Mouse (Mus musculus): ENCODE results near the gene Mgarp. TPM values are rescaled to one million over a fixed set of nuclear protein-coding genes. Genes with fewer than 3 reads are reported as not detected.
A peak's percentile ranks its signal among the peaks of the same experiment; 100 is the strongest.
"Not testable (repeated sequence)": the region's sequence is repeated elsewhere in the genome, so short reads cannot be mapped to it uniquely, and the experiment has no call there.

Gene Mgarp
- polyA plus RNA-seq, 1 experiment from 2014 or later: 2.5 TPM

DNA sequence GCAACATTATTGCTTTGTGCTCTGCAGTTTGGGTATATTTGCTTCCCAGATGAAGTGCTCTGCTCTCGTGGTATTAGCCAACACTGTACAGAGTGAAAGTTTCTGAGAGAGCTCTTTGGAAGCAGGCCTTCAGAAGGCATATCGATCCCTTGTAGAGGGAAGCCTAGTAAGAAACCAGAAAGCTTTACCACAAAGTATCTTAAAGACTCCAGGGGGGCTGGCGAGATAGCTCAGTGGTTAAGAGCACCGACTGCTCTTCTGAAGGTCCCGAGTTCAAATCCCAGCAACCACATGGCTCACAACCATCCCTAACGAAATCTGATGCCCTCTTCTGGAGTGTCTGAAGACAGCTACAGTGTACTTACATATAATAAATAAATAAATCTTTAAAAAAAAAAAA lies 52.4 kb downstream of the Mgarp start:
- H3K9me3 ChIP-seq; ATAC-seq (ENCODE audit: borderline replicate concordance, extremely low read depth, low FRiP score, low TSS enrichment); H3K9ac ChIP-seq; H3K27me3 ChIP-seq; H3K36me3 ChIP-seq; H3K4me3 ChIP-seq; H3K4me2 ChIP-seq; H3K4me1 ChIP-seq; H3K27ac ChIP-seq: not testable (repeated sequence)
- WGBS: 84% methylated on average over 6 of the region's 6 CpGs

DNA sequence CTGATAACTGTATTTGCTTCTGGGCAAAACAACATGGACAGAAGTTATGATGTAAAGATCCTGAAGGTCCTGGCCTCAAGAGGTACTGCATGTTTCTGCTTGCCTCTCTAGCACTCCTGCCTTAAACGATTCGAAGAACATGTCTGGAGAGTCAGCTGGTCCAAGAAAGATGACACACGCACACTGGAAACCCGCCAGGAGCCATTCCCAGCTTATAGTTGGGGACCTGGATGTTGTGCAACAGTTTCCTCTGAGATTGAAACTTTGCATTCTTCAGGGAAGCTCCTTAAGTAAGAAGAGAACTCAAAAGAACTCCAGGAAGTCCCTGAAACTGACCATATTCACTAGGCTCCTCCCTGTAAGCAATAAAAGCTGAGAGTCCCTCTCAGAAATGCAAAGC lies 53.3 kb downstream of the Mgarp start:
- WGBS: 69% methylated on average over 4 of the region's 4 CpGs
- H3K27me3 ChIP-seq: no peaks in the 10 kb centered on the region
- no peak overlapping the region for H3K4me3 ChIP-seq
- H3K36me3 ChIP-seq: no peaks in the 10 kb centered on the region
- no peak overlapping the region for H3K9ac ChIP-seq
- no peak overlapping the region for H3K27ac ChIP-seq
- H3K4me1 ChIP-seq: peaks cover 6% of the 10 kb centered on the region; the same call in 1 of the 2 replicates
- H3K4me2 ChIP-seq: no peak overlapping the region
- H3K9me3 ChIP-seq: no peaks in the 10 kb centered on the region
- no peak for ATAC-seq (ENCODE audit: borderline replicate concordance, extremely low read depth, low FRiP score, low TSS enrichment)

DNA sequence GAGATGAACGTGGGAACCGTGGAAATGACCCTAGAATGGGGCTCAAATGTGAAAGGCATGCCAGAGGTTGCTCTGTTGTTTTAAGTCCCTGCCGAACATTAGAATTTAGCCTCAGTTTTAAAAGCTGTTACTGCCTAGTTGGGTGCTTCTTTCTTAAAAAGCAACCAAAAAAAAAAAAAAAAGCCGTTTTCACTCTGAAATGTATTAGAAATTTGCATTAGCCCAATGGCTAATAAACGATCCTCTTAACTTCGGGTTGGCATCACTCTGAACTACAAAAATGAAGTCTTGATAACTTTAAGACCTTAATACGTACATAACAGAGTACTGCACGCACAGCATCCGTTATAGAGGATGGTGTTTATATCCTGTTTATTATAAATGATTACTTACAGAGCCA lies 54.4 kb downstream of the Mgarp start:
- Histone ChIP-seq H3K36me3 (no peaks in the 10 kb centered on the region), H3K4me1 (peaks cover 6% of the 10 kb centered on the region; the same call in 1 of the 2 replicates), H3K27me3 (no peaks in the 10 kb centered on the region), H3K9me3 (no peaks in the 10 kb centered on the region), H3K4me2 (peak overlapping the region; percentile 95), H3K9ac (peak overlapping the region; percentile 93), H3K4me3 (peak overlapping the region; percentile 97), H3K27ac (peak overlapping the region; percentile 99)
- WGBS: 4% methylated on average over 9 of the region's 9 CpGs
- ATAC-seq (ENCODE audit: borderline replicate concordance, extremely low read depth, low FRiP score, low TSS enrichment): no peak

DNA sequence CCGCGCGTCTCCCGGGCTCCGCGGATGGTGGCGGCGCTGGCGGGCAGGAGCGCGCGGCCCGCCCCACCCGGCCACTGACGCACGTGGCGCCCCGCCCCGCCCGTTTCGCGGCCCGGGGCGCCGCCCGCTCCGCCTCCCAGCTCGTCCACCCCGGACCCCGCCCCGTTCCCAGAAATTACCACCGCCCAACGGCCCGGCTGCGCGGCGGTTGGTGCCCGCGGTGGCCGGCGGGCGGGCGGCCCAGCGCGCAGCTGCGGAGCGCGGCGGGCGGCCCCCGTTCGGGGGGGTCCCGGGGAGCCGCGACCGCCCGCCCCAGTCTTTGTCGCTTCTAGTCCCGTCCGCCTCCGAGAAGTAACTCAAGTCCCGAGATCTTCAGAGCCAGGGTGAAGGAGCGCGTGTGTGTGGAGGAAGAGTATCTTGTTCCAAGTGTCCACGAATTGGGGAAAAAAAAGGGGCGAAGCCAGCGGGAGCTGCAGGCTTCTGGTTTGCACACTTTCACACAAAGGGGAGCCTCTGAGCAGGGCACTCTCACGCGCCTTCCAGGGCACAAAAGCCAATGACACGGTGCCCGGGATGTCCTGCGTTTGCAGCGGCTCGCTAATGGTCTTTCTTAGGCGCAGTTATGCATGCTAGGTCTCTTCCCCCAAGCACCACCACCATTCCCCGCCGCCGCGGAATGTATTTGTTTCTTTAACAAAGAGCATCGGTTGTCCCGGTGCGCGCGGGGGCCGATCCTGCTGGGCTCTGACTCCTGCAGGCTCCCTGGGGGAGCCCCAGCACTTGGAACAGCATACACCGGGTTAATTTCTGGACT lies 55.1 kb downstream of the Mgarp start:
- Histone ChIP-seq H3K27ac (peak overlapping the region; percentile 99), H3K27me3 (no peaks in the 10 kb centered on the region), H3K9ac (peak overlapping the region; percentile 93), H3K4me2 (peak overlapping the region; percentile 95), H3K36me3 (no peaks in the 10 kb centered on the region), H3K4me1 (peaks cover 6% of the 10 kb centered on the region; the same call in 1 of the 2 replicates), H3K4me3 (peak overlapping the region; percentile 97), H3K9me3 (no peaks in the 10 kb centered on the region)
- ATAC-seq (ENCODE audit: borderline replicate concordance, extremely low read depth, low FRiP score, low TSS enrichment): peak; percentile 91
- under 1% methylated on average over 48 of the region's 86 CpGs for WGBS

DNA sequence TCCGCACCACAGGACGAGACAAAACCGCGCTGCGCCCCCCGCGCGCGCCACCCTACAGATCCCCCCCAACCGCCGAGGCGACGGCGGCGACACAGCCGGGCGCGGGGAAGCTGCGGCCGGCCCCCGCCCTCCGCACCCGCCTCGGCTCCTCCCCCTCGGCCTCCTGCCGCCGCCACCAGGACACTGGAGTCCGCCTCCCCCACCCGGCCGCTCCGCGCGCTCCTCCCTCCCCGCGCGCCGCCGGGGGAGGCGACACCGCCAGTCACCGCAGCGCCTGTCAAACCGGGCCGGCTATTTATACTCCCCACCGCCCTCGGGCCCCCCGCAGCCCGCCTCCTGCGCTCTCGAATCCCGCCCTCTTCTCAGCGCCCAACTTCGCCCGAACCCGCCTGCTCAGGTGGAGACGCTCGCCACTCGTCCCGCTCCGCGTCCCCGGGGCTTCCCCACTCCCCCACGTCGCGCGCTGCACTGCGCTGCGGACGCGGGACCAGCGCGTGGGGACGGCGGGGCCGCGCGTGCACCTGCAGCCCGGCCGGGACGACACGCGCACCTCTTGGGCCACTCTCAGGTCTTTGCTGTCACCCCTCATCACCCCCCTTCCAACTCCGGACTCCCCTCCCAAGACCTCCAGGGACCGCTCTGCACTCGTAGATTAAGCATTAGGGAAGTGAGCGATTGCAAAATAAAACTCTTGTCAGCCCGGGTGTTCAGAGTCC lies 55.8 kb downstream of the Mgarp start, which contains the start of gene Elf2:
Gene Elf2 (minus strand): TSS at position 112 of the 716 bp plus-strand sequence.
- peak within 1 kb of the TSS; percentile 93 for H3K9ac ChIP-seq
- H3K4me2 ChIP-seq: peak within 1 kb of the TSS; percentile 95
- under 1% methylated on average over 62 of the region's 87 CpGs for WGBS

DNA sequence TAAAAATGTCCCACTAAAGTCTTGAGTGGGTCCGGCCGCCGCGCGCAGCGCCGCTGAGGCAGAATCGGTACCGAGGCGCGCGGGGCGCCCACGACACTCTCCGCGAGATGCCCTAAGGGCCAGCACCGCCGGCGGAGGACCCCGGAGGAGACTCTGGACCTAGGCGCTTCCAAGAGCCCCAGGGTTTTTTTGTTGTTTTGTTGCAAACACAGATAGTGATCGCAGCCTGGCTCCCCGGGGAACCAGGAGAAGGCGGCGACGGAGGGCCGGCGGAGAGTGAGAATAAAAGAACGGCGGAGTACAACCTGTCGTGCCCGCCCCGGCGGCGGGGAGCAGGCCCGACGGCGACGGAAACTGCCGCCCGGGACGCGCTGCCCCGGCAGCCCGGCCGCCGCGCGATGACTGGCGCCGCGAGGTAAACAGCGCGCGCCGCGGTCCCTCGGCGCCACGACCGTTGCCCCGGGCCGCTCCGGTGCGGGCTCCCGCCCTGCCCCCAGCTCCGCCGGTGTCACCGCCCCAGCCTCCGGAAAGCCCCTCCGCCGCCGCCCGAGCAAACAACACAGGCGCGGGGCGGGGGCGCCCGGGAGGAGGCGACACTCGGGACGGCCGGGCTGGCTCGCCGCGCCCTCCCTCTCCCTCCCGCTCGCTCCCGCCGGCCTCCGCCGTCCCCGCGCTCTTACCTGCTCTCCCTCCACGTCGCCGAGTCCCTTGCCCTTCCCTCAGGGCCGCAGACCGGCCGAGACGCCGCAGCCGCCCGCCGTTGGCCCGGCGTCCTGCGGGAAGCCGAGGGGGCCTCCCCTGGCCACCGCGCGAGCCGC lies 56.6 kb downstream of the Mgarp start:
- ATAC-seq (ENCODE audit: borderline replicate concordance, extremely low read depth, low FRiP score, low TSS enrichment): peak; percentile 41
- 0% methylated on average over 104 of the region's 113 CpGs for WGBS

More for the DNA sequence above, 55.8 kb downstream of the Mgarp start, which contains the start of gene Elf2:
- ATAC-seq (ENCODE audit: borderline replicate concordance, extremely low read depth, low FRiP score, low TSS enrichment): peak; percentile 88
- no peaks in the 10 kb centered on the region for H3K9me3 ChIP-seq
- peak within 1 kb of the TSS; percentile 99 for H3K27ac ChIP-seq
- no peaks in the 10 kb centered on the region for H3K27me3 ChIP-seq
- peak within 1 kb of the TSS; percentile 97 for H3K4me3 ChIP-seq
- peaks cover 6% of the 10 kb centered on the region; the same call in 1 of the 2 replicates for H3K4me1 ChIP-seq
- H3K36me3 ChIP-seq: no peaks in the 10 kb centered on the region

DNA sequence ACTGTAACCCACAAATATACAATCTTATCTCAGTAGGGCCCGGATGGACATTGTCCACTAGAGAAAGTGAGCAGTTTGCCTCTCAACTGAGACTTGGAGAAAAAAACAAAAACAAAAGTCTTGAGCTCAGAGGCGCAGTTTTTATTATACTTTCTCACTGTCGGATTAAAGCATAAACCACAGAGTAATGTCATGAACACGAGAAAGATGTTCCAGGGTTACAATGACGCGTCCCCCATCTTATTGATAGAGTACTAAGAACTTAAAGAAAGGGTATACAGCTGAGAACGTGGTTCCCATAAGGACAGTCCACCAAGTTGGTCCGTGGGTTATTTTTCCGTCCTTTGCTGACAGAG lies 57.2 kb downstream of the Mgarp start:
- H3K36me3 ChIP-seq: no peaks in the 10 kb centered on the region
- peak overlapping the region; percentile 99 for H3K27ac ChIP-seq
- peak overlapping the region; percentile 97 for H3K4me3 ChIP-seq
- peaks cover 6% of the 10 kb centered on the region; the same call in 1 of the 2 replicates for H3K4me1 ChIP-seq
- H3K9ac ChIP-seq: peak overlapping the region; percentile 93
- H3K9me3 ChIP-seq: no peaks in the 10 kb centered on the region
- H3K4me2 ChIP-seq: peak overlapping the region; percentile 95
- ATAC-seq (ENCODE audit: borderline replicate concordance, extremely low read depth, low FRiP score, low TSS enrichment): no peak
- no peaks in the 10 kb centered on the region for H3K27me3 ChIP-seq
- 1% methylated on average over 9 of the region's 9 CpGs for WGBS

More for the DNA sequence above, 56.6 kb downstream of the Mgarp start:
- Histone ChIP-seq H3K9ac (peak overlapping the region; percentile 93), H3K9me3 (no peaks in the 10 kb centered on the region), H3K4me1 (peaks cover 6% of the 10 kb centered on the region; the same call in 1 of the 2 replicates), H3K4me3 (peak overlapping the region; percentile 97), H3K4me2 (peak overlapping the region; percentile 95), H3K36me3 (no peaks in the 10 kb centered on the region), H3K27me3 (no peaks in the 10 kb centered on the region), H3K27ac (peak overlapping the region; percentile 99)

Other genes with a start within 250 kb of the Mgarp start
- gene Noct, start 172.3 kb downstream of the Mgarp start, polyA plus RNA-seq (2015; fragmentation: Nextera tagmentation; extraction: Ambion mirVana): 6.9 and 7.2 TPM in 2 replicates
- gene Elf2, start 56.1 kb downstream of the Mgarp start, polyA plus RNA-seq (2015; fragmentation: Nextera tagmentation; extraction: Ambion mirVana): 69.9 and 73.4 TPM in 2 replicates
- 631 and 694 TPM in 2 replicates for gene Ndufc1, start 12.2 kb upstream of the Mgarp start, polyA plus RNA-seq (2015; fragmentation: Nextera tagmentation; extraction: Ambion mirVana)
- 45.5 and 46.3 TPM in 2 replicates for gene Naa15, start 18.4 kb upstream of the Mgarp start, polyA plus RNA-seq (2015; fragmentation: Nextera tagmentation; extraction: Ambion mirVana)
- 24.3 and 24.5 TPM in 2 replicates for gene Rab33b, start 87.2 kb upstream of the Mgarp start, polyA plus RNA-seq (2015; fragmentation: Nextera tagmentation; extraction: Ambion mirVana)
- gene Setd7, start 164.1 kb upstream of the Mgarp start, polyA plus RNA-seq (2015; fragmentation: Nextera tagmentation; extraction: Ambion mirVana): 3.2 and 4.2 TPM in 2 replicates

All from lung, embryonic 15.5 days (tissue).